Mouse (Mus musculus) ovary, postnatal 36 days (tissue): ENCODE results near the gene Hp1bp3.
A peak's percentile ranks its signal among the peaks of the same experiment; 100 is the strongest.

Source experiments
- DNase-seq: peaks from one replicate; pipeline ENCODE4 v3.0.0; 2022; ENCODE audit warnings: low spot score, mixed read lengths

Gene Hp1bp3

DNA sequence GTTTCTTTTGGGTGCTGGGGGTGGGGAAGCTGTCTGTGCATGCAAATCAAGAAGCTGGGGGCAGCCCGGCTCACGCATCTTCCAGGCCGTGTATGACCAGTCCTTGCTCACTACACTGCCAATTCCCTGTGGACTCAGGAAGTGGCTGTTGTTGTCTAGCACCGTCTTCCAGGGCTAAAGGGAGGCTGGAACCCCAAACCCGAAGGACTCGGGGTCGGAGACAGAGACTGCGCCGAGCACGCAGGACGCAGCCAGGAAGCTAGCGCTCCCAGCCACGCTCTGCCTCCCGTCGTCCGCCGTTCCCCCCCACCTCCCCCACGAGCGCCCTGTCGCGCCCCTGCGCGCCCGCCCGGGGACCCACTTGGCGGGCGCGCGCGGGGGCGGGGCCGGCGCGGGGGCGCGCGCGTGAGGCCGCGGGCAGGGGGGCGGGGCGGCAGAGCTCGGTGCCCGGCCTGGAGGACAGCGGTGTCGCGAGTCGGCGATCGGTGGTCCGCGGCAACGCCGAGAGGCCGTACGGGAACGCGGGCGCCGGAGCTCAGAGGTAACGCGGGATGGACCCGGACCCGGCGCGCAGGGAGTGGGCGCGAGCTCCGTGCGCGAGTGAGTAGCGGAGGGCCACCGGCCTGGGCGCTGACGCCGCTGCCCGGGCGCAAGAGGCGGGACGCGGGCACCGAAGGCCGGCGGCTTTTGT lies at the start of gene Hp1bp3:
TSS of gene Hp1bp3 (plus strand) at position 97 of the 691 bp plus-strand sequence.
- DNase-seq: peak; percentile 86

DNA sequence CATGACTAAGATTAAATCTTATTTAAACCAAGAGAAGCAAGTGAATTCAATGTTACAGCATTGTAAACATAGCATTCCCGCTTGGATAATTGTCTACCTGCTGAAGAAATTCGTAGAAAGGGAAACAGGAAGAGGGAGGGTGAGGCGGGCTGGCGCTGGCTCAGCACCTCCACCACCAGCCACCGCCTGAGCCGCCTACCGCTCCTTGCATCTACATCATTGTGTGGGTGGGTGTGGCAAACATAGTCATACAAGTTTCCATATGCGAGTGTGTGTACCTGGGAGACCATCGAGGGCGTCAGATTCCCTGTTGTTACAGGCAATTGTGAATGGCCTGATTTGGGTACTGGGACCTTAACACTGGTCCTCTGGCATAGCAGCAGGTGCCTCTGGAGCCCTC lies 49.6 kb upstream of the Hp1bp3 start:
- no peak for DNase-seq

DNA sequence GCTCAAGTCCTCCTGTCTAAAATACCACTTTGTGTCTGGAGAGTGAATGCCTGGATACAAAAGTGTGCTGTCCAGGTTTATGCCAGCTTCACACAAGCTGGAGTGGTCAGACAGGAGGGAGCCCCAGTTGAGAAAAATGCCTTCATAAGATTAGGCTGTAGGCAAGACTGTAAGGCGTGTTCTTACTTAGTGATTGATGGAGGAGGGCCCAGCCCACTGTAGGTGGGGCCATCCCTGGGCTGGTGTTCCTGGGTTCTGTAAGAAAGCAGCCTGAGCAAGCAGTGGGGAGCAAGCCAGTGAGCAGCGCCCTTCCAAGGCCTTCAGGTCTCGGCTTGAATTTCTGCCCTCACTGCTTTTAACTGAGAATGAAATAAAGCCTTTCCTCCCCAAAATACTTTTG lies 47.9 kb upstream of the Hp1bp3 start:
- no peak for DNase-seq

DNA sequence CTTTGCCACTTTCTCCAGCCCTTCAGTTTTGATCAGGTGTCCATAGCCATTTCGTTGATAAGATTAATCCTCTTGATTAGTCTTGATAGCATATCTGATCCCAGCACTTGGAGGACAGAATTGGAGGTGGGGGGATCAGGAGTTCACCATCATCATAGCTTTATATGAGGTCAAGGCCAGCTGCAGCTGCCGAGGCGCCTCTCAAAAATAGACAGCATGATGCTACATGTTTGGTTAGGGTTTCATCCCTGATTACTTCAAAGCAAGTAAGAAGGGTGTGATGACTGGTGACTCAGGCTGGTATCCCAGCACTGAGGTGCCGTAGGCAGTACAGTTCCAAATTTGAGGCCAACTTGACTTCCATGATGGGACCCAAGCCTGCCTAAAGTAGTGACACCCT lies 46.7 kb upstream of the Hp1bp3 start:
- DNase-seq: no peak

DNA sequence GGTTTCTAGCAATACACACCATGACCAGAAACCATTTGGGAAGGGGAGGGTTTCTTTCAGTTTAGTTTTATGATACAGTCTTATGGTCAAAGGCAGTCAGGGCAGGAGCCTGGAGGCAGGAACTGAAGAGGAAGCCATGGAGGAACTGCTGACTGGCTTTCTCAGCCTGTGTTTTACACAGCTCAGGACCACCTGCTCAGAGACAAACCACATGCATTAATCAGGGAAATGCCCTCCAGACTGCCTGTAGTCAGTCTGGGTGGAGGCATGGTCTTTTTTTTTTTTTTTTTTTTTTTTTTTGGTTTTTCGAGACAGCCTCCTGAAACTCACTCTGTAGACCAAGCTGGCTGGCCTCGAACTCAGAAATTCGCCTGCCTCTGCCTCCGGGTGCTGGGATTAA lies 43.4 kb upstream of the Hp1bp3 start:
- no peak for DNase-seq

DNA sequence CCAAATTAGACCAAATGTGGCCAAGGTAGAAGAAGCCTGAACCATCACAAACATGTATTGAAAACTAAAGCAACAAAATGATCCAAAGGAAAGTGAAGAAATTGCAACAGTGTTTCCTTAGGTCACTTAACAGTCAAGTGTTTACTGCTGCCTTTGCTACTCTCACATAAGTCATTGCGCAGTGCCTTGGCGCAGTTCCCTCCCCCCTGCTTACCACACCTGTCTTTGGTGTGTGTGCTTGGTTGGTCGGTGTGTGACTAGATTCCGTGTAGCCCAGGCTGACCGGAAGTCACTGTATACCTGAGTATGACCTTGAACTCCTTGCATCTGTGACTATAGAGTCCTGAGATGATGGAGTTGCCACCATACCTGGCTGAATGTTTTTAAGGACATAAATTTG lies 36.7 kb upstream of the Hp1bp3 start:
- DNase-seq: no peak

DNA sequence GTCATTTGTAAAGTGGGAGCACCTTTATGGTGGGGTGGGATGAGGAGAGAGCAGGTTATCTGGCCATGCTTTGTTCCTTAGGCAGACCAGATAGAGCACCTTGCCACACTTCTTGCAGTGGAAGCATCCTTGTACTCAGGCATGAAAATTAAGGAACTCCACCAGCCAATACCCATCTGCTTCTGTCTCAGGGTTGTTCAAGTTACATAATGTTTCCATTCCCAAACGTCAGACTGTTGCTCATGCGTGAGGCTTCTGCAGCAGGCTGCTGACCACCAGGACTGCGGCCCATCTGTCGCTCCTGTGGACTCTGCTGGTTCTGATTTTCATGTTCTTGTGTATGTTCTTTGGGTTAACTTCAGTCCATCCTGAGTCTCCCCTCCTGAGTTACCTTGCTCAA lies 35.4 kb upstream of the Hp1bp3 start:
- DNase-seq: no peak

DNA sequence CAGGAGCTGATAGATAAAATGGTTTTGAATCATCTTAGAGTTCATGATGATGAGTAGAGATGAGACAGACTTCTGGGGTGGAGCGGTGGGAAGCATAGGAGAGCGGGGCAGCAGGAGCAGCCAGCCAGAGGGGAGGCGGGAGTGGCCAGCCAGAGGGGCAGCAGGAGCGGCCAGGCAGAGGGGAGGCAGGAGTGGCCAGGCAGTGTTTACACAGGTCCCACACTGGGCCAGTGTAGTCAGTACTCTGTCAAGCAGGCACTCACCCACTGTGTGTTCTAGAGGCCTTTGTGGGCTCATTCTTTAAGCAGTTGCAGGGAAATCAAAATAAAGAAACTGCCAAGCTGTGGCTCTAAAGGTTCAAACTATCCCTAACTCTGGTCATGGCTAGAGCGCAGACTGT lies 32.0 kb upstream of the Hp1bp3 start:
- no peak for DNase-seq

DNA sequence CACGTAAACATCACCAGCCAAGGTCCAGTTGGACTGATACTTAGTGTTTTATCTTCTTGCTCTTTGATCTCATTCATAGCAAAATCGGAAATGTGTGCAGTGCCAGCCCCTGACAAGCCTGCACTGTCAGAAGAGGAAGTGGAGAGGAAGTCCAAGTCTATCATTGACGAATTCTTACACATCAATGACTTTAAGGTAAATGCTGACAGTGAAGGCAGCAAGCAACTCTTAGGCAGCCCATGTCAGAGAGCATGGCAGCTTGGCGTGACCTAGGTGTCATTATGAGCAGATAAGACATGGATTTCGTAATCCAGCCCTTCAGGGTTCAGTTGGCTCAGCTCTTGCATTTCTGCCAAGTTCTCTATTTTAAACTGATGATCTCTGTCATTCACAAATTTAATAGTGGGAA lies 31.5 kb upstream of the Hp1bp3 start:
- DNase-seq: no peak

DNA sequence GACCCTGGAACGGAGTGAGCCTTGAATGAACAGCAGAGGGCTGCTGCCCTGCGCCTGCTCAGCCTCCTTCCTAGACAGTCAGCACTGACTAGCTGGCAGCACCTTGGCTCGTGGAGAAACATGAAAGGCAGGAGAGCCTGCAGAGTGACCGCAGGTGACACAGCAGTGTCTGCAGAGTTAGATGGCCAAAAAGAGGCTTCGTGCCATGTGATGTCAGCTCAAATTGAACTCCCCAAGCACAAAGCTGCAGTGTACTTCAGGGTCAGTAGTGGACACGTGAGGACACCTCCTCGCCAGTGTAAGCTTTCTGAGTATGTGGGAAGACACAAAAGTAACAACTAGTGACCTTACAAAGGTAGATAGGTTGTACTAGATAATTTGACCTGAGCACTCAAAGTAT lies 30.1 kb upstream of the Hp1bp3 start:
- no peak for DNase-seq

DNA sequence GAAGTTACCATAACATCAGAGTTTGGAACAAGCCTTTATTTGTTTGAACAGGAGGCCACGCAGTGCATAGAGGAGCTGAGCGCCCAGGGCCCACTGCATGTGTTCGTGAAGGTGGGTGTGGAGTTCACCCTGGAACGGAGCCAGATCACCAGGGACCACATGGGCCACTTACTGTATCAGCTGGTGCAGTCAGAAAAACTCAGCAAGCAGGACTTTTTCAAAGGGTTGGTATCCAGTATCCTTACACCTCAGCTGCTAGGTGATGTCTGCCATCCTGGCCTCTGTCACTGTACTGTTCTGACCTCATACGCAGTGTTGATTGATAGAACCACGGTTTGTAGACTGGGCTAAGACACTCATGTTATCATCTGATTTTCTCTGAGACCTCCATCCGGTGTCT lies 28.1 kb upstream of the Hp1bp3 start:
- no peak for DNase-seq

DNA sequence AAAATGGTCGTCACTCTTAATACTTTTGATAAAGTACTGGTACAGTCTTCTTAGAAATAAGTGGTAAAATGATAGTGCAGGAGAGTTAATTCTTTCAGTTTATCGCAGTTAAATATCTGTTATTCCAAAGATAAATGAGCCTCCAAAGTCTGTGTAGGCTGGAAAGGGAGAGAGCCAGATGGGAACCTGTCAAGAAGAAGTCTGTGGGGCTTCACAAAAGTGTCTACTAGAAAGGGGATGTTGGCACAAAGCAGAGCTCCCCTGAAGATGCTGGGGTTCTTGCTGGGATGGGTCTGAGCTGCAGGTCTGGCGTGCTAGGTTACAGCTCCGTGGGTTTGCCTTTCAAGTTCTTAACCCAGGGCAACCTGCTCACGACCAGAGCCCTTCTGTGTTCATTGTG lies 23.5 kb upstream of the Hp1bp3 start:
- DNase-seq: no peak

DNA sequence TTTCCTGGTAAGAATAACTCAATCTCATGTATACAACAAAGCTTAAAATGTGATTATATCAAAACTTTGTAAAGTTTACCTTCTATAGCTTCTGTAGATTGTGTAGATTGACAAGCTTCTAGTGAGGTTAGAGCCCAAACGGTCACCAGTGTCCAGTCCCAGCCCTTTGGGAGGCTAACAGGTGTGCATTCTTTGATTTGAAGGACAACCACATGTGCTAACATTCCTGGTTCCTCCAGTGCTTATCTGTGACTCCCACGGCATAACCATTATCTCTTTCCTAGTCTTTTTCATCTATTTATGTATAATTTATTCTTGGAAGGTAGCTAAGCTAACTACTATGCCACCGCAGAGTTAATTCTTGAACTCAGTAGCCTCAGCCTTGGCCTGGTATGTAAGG lies 15.3 kb upstream of the Hp1bp3 start:
- DNase-seq: no peak

DNA sequence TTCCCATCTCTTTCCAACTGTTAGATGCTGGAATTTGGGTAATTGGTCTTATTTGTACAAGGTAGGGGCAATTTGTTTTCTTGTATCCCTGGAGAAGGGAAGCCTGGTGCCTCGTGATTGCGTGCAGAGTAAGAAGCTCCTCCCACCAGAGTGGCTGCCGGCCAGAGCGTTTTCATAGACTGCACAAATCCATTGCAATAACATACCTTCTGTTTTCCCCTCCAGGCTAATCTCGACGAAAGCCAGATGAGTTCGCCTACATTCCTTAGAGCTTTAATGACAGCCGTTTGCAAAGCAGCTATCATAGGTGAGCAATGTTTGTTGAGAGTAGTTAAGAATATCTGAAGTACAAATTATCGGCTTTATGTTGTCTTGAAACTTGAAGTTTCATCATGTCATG lies 14.4 kb upstream of the Hp1bp3 start:
- DNase-seq: no peak

DNA sequence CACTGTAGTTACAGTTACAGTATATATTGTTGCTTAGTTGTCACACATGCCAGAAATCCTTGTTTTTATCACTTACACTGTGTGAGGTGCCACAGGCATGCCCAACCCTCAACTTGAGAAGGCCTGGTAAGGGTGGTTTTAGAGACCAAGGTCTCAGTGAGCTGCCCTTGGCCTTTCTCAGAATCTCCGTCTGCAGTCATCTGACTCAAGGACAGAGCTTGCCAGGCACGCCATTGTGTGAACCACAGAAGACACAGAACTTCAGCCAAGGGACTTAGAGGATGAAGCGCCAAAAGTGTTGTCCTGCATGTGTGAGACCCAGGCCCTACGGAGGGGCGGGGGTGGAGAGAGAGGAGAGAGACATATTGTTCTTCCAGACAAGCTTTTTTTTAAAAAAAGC lies 6.0 kb upstream of the Hp1bp3 start:
- DNase-seq: no peak

DNA sequence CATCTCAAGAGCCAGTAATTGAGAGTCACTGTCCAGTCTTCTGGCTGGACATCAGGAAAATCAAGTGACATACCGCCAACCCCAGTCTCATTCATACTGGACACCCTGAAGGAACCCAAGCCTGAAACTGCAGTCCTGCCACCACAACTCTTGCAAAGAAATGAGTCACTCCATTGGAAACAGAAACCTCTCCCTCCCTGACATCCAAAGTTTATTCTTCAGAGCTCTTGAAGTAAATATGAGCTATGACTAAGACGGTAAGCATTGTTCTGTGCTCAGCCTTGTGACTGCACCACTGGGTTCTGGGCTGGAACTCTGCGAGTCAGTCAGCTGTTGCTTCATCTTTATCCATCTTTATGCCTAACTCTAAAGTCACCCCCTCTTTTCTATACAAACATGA lies 2.2 kb upstream of the Hp1bp3 start:
- DNase-seq: no peak

DNA sequence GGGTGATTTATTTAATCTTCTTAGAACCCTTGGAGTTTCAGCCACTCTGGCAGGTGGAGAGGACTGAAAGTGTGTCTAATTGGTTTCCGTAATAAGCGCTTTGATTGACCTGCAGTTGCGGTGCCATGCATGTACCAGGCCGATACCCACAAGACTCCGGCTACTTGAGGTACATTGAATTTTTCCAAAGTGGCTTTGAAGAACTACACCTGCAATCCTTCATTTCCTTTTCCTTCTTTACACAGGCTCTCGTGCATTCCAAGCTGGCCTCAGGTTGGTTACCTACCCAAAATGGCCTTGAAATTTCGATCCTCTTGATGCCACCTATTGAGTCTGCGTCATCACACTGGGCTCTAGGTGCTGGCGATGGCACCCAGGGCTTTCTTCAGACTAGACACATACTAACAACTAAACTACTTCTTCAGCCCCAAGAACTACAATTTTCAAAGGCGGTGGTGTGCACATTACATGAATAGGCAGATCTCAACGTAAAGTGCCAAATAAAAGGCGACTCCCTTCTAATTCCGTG lies 361 bp upstream of the Hp1bp3 start:
- DNase-seq: no peak

DNA sequence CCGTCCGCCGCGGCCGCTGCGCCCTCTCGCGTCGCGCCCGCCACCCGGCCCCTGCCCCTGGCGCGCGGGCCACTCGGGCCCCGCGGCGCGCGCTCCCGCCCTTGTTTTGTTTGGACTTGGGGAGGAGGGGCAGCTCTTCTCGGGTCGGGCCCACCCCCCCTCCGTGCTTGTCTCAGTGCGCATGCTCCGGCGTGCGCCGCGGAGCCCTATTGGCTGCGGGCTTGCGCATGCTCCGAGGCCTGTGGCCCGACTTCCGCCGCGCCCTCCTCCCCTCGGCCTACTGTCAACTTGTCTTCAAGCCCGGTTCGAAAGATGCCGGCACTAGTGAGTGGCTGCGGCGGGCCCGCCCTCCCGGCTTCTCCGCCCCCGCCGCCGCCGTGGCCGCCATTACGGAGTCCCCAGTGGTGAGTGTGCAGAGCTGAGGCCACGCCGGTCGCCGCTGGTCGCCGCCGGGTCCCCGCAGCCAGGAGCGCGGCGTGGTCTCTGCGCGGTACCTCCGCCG lies 846 bp downstream of the Hp1bp3 start:
- DNase-seq: peak; percentile 99

DNA sequence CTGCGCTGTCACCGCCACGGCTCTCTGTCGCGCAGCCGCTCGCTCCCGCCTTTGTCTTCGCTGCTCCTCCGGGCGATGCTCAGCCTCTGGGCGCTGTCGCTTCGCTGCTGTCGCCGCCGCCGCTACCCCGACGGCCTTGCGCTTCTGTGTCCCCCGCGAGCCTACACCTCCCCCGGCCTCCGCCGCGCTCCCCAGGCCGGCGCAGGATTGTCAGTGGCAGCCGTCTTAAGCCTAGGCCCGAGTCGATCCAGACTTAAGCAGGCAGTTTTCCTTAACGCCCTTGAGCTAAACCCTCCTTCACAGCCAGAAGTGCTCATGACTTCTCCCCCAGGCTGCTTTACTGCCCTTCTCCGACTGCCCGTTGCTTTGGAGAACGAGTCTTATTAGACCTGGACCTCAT lies 1.3 kb downstream of the Hp1bp3 start:
- DNase-seq: no peak

DNA sequence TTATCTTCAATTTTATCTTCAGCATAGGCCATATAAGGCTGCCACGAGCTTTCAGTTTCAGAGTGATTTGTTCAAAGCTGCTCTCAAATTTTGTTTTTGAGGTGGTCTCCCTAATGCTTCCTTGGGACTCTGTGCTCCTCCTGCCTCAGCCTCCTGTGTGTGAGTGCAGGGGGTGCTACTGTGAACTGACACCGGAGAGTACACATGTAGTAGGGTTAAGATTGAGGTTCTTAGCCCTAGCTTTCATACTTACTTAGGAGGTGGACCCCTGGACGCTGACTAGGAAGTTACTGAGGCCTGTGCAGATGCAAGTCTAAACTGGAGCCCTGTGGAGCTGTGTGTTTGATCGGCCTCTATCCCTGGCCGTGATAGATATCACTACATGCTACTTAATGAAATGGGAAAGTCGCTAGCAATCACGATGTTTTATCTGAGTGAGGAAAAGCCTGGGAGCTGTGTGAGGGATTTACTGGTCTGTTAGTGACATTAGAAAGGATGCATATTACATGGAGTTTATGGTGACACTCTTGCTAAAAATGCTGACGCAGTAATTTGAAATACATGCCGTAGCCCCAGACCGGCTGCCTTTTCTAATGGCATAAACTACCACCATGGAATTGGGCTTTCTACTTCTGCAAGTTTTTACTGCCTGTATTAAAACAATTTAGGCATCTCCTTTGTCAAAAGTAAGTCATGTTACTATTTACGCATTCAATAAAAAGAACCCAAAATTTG lies 2.0 kb downstream of the Hp1bp3 start:
- DNase-seq: no peak

DNA sequence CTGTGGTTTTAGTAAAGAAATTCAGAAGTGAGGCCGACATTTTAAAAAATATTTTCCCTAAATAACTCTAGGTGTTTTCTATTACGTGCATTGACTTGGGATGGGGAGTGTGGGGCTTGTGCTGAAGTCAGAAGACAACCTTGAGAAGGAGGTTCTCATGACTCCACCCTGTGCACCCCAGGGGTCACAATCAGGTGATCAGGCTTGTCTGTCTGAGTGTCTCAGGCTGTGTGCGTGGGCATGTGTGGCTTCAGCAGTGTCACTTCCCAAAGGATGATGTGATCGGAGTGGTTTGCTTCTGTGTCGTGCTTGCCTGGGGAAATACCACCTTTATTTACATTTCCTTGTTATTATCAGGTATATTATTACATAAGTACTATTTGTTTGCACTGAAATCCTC lies 3.2 kb downstream of the Hp1bp3 start:
- DNase-seq: no peak

DNA sequence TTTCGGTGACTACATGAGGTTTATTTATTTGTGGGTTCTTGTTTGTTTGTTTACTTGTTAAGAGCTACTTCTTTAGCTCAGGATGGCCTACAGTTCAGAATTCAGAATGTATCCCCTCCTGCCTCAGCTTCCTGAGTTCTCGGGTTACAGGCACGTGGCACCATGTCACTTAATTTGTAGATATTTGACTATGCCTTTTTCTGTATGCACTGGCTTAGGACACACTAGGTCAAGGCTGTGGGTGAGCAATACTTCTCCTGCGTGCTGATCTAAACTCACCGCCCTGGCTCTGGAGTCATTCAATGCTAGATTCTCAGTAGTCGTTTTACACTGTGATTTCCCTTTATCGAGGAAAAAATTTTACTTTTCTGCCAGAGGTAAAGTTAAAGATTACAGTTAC lies 4.7 kb downstream of the Hp1bp3 start:
- DNase-seq: no peak

DNA sequence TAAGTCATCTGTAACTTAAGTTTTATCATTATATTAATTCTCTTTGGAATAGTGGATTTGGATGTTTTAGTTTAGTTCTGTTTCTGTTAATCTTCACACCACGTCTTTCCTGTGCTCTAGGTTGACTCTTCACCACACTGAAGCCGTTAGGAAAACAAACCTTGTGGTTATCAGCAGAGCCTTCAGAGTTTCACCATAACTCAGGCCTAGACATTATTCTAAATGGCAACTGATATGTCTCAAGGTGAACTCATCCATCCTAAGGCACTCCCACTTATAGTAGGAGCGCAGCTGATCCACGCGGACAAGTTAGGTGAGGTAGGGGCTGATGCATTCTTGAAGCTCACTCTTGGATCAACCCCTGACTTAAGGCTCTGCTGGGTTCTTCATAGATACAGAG lies 5.3 kb downstream of the Hp1bp3 start:
- DNase-seq: no peak

DNA sequence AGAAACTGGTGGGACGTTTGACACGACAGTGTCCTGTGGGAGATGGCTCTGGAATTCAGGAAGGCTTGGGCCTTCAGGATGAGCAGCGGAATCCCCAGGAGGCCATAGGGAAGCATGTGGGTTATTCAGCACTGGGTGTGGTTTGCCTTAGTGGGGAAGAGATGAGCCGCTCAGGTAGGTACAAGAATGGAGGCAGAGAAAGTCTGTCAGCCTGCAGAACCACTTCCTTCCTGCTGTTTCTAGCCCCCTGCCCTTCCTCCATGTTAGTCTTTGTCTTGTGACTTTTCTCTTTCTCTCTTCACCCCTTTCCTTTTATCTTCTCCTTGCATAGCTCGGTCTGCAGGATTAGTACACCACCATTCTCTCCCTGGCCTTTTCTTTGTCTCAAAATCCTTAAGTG lies 6.3 kb downstream of the Hp1bp3 start:
- no peak for DNase-seq
